Mouse (Mus musculus) megakaryocyte, embryonic 14.5 days (primary cell): ENCODE results near the gene Ankrd17.

Experiments used
- FLI1 ChIP-seq: IDR thresholded peaks from 2 replicates; pipeline ENCODE4 v1.6.1; 2012; ENCODE audit warnings: low read length, inconsistent platforms, mixed read lengths
- GATA1 ChIP-seq: IDR thresholded peaks from 3 replicates; pipeline ENCODE4 v1.6.1; 2012; ENCODE audit warnings: mixed read lengths, low read length, inconsistent platforms, borderline replicate concordance

GRCm38 (mm10) chr5:90346877-90347276, 19.5 kb downstream of the Ankrd17 start:
- TF ChIP-seq FLI1 (no peak), GATA1 (no peak)
